Mouse (Mus musculus): ENCODE results near the gene Lgals4. TPM values are rescaled to one million over a fixed set of nuclear protein-coding genes. Genes with fewer than 3 reads are reported as not detected.
"Not testable (repeated sequence)": the region's sequence is repeated elsewhere in the genome, so short reads cannot be mapped to it uniquely, and the experiment has no call there.

Lgals4 gene
- polyA plus RNA-seq, 1 experiment from 2014 or later: 5.6 TPM

DNA sequence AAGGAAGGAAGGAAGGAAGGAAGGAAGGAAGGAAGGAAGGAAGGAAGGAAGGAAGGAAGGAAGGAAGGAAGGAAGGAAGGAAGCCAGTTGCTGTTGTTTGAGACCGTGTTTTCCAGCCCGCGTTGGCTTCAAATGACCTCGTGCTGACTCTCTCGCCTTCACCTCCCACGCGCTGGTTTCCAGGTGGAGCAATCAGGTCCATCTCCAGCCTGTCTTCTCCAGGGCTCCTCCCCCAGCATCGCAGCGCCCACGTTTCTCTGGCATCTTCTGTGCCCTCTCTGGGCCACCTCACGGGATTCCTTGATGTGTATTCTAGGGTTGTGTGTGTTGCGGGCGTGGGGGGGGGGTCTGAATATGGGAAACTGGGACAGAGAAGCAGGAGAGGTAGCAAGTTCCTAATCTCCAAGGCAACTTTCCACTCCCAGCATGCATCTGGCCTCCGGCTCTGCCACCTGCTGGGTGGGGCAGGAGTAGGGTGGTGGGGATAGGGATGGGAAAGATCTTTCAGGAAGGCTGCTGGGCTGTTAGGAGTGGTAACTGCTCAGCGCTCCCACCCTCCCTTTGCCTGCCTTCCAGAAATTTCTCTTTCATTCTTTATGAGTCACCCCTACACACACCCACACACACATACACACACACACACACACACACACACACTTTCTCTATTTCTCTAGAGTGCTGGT lies 29.3 kb downstream of the Lgals4 start:
- Histone ChIP-seq H3K9me3 (no peaks in the 10 kb centered on the region), H3K4me1 (replicated peaks) (peaks cover 20% of the 10 kb centered on the region)
- 79% methylated on average over 15 of the region's 15 CpGs for WGBS

DNA sequence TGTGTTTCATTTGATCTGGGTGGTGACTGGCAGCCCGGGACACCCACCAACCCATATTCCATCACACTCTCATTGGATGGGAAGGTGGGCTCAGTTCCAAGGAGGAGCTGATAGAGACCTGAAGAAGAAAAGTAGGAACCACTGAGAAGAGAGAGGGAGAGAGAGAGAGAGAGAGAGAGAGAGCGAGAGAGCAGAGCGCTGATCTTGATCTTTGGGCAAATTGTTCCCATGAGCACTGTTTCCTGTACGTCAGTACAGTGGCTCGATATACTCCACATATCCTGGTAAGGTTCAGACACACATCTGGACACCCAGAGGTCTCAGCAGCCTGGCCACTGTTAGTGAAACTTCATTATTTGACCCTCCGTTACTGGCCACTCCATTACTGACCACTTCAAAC lies 29.9 kb downstream of the Lgals4 start, which contains the start of gene Lgals7:
Gene Lgals7 (plus strand): TSS at position 314 of the 400 bp plus-strand sequence.
- H3K4me1 ChIP-seq (replicated peaks): peaks cover 20% of the 10 kb centered on the region
- H3K4me3 ChIP-seq: no peak within 1 kb of the TSS
- no peaks in the 10 kb centered on the region for H3K9me3 ChIP-seq
- ATAC-seq (ENCODE audit: low FRiP score): no peak
- no peaks in the 10 kb centered on the region for H3K36me3 ChIP-seq
- WGBS: 83% methylated on average over 6 of the region's 6 CpGs
- peak within 1 kb of the TSS; percentile 39 for H3K9ac ChIP-seq
- H3K27ac ChIP-seq: no peak within 1 kb of the TSS
- H3K27me3 ChIP-seq: no peaks in the 10 kb centered on the region
- H3K4me2 ChIP-seq: 0 out of 2 replicates have a peak within 1 kb of the TSS, but pooled peaks have one; percentile 4

More for the DNA sequence above, 29.3 kb downstream of the Lgals4 start:
- no peaks in the 10 kb centered on the region for H3K27me3 ChIP-seq
- H3K36me3 ChIP-seq: no peaks in the 10 kb centered on the region
- H3K9ac ChIP-seq: no peak overlapping the region
- no peak overlapping the region for H3K27ac ChIP-seq
- no peak overlapping the region for H3K4me3 ChIP-seq
- H3K4me2 ChIP-seq: no peak overlapping the region
- ATAC-seq (ENCODE audit: low FRiP score): no peak

DNA sequence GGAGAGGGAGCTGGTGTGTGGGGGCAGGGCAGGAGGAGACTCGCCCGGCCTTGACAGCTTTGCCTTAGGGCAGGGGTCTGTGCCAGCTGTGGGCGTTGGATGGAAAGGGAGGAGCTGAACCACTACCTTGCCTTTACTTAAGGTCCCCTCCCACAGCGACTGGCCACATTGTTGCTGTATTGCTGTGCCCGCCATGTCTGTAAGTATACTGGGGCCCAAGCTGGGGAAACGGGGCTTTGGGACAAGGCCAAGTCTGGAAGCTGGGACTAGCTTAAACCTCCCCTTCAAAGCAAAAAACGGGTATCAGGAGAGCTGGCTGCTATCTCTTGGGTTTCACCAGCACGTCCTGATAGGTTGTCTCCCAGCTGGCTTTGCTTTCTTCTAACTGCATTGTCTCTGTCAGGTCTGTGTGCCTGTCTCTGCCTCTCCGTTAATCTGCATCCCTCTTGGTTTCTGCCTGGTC lies 30.7 kb downstream of the Lgals4 start:
- H3K4me2 ChIP-seq: 0 out of 2 replicates have a peak overlapping the region, but pooled peaks have one; percentile 4
- no peak for ATAC-seq (ENCODE audit: low FRiP score)
- H3K9ac ChIP-seq: peak overlapping the region; percentile 39
- no peaks in the 10 kb centered on the region for H3K27me3 ChIP-seq
- 43% methylated on average over 9 of the region's 9 CpGs for WGBS
- peaks cover 20% of the 10 kb centered on the region for H3K4me1 ChIP-seq (replicated peaks)
- no peak overlapping the region for H3K4me3 ChIP-seq
- H3K36me3 ChIP-seq: no peaks in the 10 kb centered on the region
- H3K9me3 ChIP-seq: no peaks in the 10 kb centered on the region
- H3K27ac ChIP-seq: no peak overlapping the region

DNA sequence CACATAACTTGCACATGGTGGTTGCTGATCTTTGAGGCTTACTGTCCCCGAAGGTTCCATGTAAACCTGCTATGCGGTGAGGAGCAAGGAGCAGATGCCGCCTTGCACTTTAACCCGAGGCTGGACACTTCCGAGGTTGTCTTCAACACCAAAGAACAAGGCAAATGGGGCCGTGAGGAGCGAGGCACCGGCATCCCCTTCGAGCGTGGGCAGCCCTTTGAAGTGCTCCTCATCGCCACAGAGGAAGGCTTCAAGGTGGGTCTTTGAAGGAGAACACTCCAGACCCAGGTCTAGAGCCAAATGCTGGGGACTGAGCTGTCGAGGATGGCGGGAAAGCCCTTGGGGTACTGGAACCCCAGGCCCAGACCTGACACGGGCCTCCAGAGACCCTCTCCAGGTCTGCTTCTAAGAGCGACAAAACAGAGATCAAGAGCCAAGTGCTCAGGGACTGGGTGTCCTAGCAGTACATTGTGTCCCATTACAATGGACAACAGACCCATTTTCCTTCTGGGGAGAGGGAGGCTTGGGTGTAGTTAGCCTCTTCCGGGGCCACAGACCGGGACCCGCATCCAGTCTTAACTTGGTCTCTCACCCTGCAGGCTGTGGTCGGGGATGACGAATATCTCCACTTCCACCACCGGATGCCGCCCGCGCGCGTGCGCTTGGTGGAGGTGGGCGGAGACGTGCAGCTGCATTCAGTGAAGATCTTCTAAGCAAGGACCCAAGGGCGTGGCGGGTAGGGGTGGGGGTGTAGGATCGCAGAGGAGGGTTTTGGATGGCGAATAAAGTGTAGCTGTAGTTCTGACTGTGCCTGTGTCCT lies 32.0 kb downstream of the Lgals4 start:
- Histone ChIP-seq H3K4me1 (replicated peaks) (peaks cover 20% of the 10 kb centered on the region), H3K36me3 (no peaks in the 10 kb centered on the region), H3K9me3 (no peaks in the 10 kb centered on the region), H3K27me3 (no peaks in the 10 kb centered on the region), H3K4me2 (peak overlapping the region; percentile 54), H3K4me3 (peak overlapping the region; percentile 29), H3K9ac (peak overlapping the region; percentile 55), H3K27ac (no peak overlapping the region)
- peak; percentile 57 for ATAC-seq (ENCODE audit: low FRiP score)
- 45% methylated on average over 33 of the region's 33 CpGs for WGBS

DNA sequence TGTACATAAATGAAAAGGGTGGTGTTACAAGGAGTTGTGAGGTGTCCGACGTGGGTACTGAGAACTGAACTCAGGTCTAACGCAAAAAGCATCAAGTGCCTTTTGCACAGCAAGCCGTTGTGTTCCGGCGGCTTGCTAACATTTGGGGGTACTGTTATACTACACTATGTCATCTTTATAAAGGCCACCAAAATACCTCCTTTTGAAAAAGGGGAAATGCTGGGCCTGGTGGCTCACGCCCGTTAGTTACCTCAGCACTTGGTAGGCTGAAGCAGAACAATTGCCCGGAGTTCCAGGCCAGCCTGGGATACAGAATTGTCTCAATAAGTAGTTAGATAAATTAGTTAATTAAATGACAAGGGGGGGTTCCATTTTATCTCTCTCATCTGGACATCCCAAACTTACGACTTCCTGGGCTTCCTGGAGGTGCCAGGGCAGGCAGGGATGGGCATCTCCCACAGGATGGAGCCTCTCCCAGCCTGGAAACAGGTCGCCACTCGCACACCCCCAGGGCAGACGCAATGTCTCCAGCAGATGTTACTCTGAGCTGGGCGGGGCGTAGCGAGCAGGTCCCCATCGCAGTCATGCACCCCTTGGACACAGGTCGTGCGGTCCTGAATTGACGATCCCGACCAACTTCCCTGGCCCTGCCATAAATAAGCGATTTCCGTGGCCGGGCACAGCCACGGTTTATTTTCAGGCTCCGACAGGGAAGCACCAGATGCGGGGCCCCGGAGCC lies 33.3 kb downstream of the Lgals4 start:
- WGBS: 93% methylated on average over 28 of the region's 28 CpGs
- Histone ChIP-seq H3K4me3 (no peak overlapping the region), H3K27me3 (no peaks in the 10 kb centered on the region), H3K4me1 (replicated peaks) (peaks cover 20% of the 10 kb centered on the region), H3K4me2 (no peak overlapping the region), H3K9me3 (no peaks in the 10 kb centered on the region), H3K9ac (no peak overlapping the region), H3K27ac (no peak overlapping the region), H3K36me3 (no peaks in the 10 kb centered on the region)
- no peak for ATAC-seq (ENCODE audit: low FRiP score)

DNA sequence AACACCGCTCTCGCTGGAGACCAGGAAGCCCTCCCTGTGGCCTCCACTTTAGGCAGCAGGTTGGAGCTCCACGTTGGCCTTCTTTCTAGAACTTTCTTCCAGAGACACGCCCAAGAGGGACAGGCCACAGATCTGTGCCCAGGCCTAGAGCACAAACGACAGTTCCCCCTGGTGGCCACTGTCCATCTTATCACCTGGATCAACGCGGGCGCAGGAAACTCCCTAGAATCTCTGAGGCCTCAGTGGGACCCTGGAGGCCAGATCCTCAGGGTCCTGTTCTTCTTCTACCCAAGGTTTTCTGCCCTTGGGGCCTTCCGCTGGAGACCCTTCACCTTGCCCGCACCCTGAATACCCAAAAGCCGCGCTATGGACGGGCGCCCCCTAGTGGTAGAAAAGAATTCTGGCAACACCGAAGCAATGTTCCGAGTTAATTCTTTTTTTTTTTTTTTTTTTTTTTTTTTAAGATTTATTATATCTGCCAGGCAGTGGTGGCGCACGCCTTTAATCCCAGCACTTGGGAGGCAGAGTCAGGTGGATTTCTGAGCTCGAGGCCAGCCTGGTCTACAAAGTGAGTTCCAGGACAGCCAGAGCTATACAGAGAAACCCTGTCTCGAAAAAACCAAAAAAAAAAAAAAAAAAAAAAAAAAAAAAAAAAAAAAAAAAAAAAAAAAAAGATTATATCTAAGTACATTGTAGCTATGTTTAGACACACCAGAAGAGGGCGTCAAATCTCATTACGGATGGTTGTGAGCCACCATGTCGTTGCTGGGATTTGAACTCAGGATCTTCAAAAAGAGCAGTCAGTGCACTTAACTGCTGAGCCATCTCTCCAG lies 34.1 kb downstream of the Lgals4 start:
- not testable (repeated sequence) for H3K9me3 ChIP-seq; H3K36me3 ChIP-seq; ATAC-seq (ENCODE audit: low FRiP score); H3K27ac ChIP-seq; H3K9ac ChIP-seq; H3K4me3 ChIP-seq; H3K27me3 ChIP-seq
- 28% methylated on average over 23 of the region's 23 CpGs for WGBS
- 0 out of 2 replicates have a peak overlapping the region, but pooled peaks have one; percentile 17 for H3K4me2 ChIP-seq
- peaks cover 20% of the 10 kb centered on the region for H3K4me1 ChIP-seq (replicated peaks)

DNA sequence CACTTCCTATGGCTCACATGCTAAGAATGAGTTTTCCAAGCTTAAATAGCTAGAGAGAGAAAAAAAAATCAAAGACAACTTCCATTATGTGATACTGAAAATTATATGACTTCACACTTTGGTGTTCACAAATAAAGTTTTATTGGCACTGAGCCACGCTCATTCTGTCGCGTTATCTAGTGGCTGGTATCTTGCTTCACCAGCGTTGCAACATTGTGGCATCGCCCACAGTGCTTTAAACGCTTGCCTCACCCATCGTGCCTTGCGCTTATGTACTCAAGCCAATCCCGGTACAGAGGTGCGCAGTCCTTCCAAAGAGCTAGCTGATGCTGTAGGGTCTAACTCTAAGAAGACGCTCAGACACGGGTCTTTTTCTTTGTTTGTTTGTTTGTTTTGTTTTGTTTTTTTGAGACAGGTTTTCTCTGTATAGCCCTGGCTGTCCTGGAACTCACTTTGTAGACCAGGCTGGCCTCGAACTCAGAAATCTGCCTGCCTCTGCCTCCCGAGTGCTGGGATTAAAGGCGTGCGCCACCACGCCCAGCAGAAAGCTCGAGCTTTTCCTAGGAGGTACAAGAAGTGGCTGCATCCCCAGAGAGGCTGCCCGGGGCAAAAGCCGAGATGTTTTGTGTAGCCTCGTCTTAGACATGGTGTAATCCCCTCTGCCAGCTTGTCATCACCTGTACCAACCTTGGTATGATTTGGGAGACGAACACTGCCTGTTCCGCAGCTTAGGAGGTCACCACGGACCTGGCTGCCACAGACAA lies 37.4 kb downstream of the Lgals4 start:
- no peak overlapping the region for H3K4me2 ChIP-seq
- WGBS: 93% methylated on average over 24 of the region's 24 CpGs
- no peaks in the 10 kb centered on the region for H3K36me3 ChIP-seq
- H3K4me1 ChIP-seq (replicated peaks): peaks cover 2% of the 10 kb centered on the region
- H3K27ac ChIP-seq: no peak overlapping the region
- no peak overlapping the region for H3K9ac ChIP-seq
- ATAC-seq (ENCODE audit: low FRiP score): no peak
- H3K27me3 ChIP-seq: no peaks in the 10 kb centered on the region
- no peaks in the 10 kb centered on the region for H3K9me3 ChIP-seq
- H3K4me3 ChIP-seq: no peak overlapping the region

DNA sequence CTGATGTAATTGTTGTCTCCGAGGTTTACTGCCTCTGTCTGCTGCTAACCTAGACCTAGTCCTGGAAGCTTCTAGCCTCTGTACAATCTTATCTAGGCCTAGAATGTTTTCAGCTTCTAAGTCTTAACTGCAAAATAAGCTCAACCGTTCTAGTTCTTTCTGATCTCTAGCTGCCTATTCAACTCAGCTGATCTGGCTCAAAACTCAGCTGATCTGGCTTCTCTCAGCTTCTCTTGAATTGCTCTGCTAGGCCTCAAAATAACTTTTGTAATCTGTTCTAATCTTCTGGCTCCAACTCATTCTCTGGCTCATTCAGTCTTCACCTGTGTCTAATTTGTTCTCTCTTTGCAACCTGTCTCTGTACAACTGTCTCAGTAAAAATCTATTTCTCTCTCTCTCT lies 40.9 kb downstream of the Lgals4 start:
- WGBS: 88% methylated on average over 2 of the region's 2 CpGs

DNA sequence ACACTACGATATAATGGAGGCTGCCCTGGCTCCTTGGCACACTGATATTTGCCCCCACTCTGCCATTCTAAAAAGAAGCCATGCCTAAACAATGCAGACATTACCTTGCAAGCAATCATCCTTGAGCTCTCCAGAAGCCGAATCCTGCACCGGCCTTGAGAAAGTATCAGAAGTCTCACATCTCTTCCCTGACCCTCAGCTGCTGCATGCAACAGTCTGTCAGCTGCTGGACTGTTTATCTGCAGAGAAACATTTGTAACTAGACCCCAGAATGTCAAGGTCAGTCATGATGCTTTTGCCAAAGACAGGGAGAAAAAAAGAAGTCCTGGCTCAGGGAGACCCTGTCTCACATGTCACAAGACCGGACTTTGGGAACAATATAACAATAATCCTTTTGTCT lies 42.4 kb downstream of the Lgals4 start:
- Histone ChIP-seq H3K36me3 (no peaks in the 10 kb centered on the region), H3K9me3 (no peaks in the 10 kb centered on the region), H3K4me2 (no peak overlapping the region), H3K4me3 (no peak overlapping the region), H3K27me3 (no peaks in the 10 kb centered on the region), H3K27ac (no peak overlapping the region), H3K4me1 (replicated peaks) (no peaks in the 10 kb centered on the region), H3K9ac (no peak overlapping the region)
- 79% methylated on average over 4 of the region's 4 CpGs for WGBS
- no peak for ATAC-seq (ENCODE audit: low FRiP score)

More for the DNA sequence above, 40.9 kb downstream of the Lgals4 start:
- Histone ChIP-seq H3K9ac (no peak overlapping the region), H3K27ac (no peak overlapping the region), H3K27me3 (no peaks in the 10 kb centered on the region), H3K36me3 (no peaks in the 10 kb centered on the region), H3K4me3 (no peak overlapping the region), H3K4me1 (replicated peaks) (no peaks in the 10 kb centered on the region), H3K9me3 (no peaks in the 10 kb centered on the region), H3K4me2 (no peak overlapping the region)
- no peak for ATAC-seq (ENCODE audit: low FRiP score)

DNA sequence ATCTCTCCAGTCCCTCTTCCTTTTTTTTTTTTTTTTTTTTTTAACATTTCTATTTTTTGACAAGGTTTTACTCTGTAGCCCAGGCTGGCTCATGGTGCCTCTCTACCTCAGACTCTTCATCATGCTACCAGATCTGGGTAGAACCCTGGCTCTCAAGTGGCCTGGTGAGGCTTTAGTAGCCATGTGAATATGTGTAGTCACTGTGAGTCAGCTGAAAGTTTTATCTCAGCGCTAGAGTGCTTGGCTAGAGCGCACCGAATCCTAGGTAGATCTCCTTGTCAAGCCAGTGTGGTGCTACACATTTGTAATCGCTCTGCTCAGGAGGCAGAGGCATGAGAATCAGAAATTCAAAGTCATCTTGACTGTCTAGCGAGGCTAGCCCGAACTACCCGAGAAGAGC lies 43.5 kb downstream of the Lgals4 start:
- no peak for ATAC-seq (ENCODE audit: low FRiP score)
- H3K9ac ChIP-seq: no peak overlapping the region
- H3K4me3 ChIP-seq: no peak overlapping the region
- no peak overlapping the region for H3K4me2 ChIP-seq
- 90% methylated on average over 7 of the region's 7 CpGs for WGBS
- no peak overlapping the region for H3K27ac ChIP-seq
- H3K4me1 ChIP-seq (replicated peaks): no peaks in the 10 kb centered on the region
- H3K36me3 ChIP-seq: no peaks in the 10 kb centered on the region
- H3K27me3 ChIP-seq: no peaks in the 10 kb centered on the region
- H3K9me3 ChIP-seq: no peaks in the 10 kb centered on the region

DNA sequence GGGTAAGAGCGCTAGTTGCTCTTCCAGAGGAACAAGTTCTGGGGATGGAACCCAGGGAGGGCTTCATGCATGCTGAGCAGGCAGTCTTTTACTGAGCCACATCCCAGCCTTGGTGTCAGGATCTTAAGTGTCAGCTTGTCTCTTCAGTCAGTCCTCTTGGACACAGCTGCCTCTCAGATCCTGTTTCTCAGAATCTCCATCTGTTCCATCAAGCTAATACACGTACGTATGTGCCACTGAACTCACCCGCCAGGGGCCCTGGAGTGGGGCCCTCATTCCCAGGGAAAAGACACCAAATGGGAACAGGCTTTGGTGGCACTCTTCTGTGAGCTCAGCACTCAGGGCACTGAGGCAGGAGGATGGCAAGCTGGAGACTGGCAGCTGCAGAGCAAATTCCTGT lies 44.2 kb downstream of the Lgals4 start:
- no peaks in the 10 kb centered on the region for H3K36me3 ChIP-seq
- no peaks in the 10 kb centered on the region for H3K9me3 ChIP-seq
- no peak overlapping the region for H3K4me2 ChIP-seq
- no peak overlapping the region for H3K9ac ChIP-seq
- no peaks in the 10 kb centered on the region for H3K27me3 ChIP-seq
- ATAC-seq (ENCODE audit: low FRiP score): no peak
- no peak overlapping the region for H3K4me3 ChIP-seq
- no peaks in the 10 kb centered on the region for H3K4me1 ChIP-seq (replicated peaks)
- WGBS: 80% methylated on average over 4 of the region's 4 CpGs
- no peak overlapping the region for H3K27ac ChIP-seq

Measured in hindbrain, embryonic 13.5 days (tissue).